Mouse (Mus musculus): ENCODE results near the gene Gdf15. TPM values are rescaled to one million over a fixed set of nuclear protein-coding genes. Genes with fewer than 3 reads are reported as not detected.
A peak's percentile ranks its signal among the peaks of the same experiment; 100 is the strongest.

Gdf15 gene
- total and polyA plus RNA-seq, 3 experiments = 0.15 to 0.63 TPM; not detected in 1

GRCm38 (mm10) chr8:70630532-70631381 is 1.5 kb downstream of the Gdf15 start:
- DNase-seq (ENCODE audit: low read depth, low spot score) = peak; percentile 91
- H3K9ac ChIP-seq (ENCODE audit: control insufficient read depth, low read depth, low read length, poor library complexity, severe bottlenecking) = peak overlapping the region; percentile 80
- H3K27me3 ChIP-seq (ENCODE audit: control insufficient read depth in 1 of 2, insufficient read depth in 2 of 2, low read length in 2 of 2) = no peaks in the 10 kb centered on the region
- no peaks in the 10 kb centered on the region for H3K9me3 ChIP-seq (replicated peaks; ENCODE audit: insufficient read depth, low read length)
- peak overlapping the region; percentile 53 to 63 for H3K4me3 ChIP-seq (ENCODE audit: control insufficient read depth in 1 of 2, insufficient read depth in 1 of 2, low read depth in 2 of 2, low read length in 2 of 2)
- TF ChIP-seq POLR2A (IDR thresholded peaks at IDR 0.05; ENCODE audit: control insufficient read depth in 1 of 2, insufficient read depth in 1 of 2, low read depth in 1 of 2, low read length in 2 of 2, poor library complexity in 1 of 2) (0 out of 4 replicates have a peak, but pooled peaks of 1 of the 2 experiments have one; percentile 7), TAL1 (IDR thresholded peaks at IDR 0.05; ENCODE audit: low read length) (no peak), ZKSCAN1 (IDR thresholded peaks at IDR 0.05; ENCODE audit: low read depth, low read length) (no peak), ELF1 (IDR thresholded peaks at IDR 0.05; ENCODE audit: low read depth, low read length) (no peak)
- no peaks in the 10 kb centered on the region; the same call in 1 of the 2 replicates for H3K79me2 ChIP-seq (ENCODE audit: control insufficient read depth, insufficient read depth, low read length, poor library complexity)
- H3K4me1 ChIP-seq (ENCODE audit: control insufficient read depth in 1 of 2, insufficient read depth in 2 of 2, low read length in 2 of 2) = peaks cover 6 to 23% of the 10 kb centered on the region in 2 experiments
- H3K36me3 ChIP-seq (ENCODE audit: control insufficient read depth in 1 of 2, insufficient read depth in 2 of 2, low read length in 2 of 2) = 0 out of 4 replicates have a peak, but pooled peaks cover 0 to 8% of the 10 kb centered on the region in 2 experiments
- peak overlapping the region; percentile 83 for H3K27ac ChIP-seq (ENCODE audit: control insufficient read depth, low read depth, low read length)

DNA sequence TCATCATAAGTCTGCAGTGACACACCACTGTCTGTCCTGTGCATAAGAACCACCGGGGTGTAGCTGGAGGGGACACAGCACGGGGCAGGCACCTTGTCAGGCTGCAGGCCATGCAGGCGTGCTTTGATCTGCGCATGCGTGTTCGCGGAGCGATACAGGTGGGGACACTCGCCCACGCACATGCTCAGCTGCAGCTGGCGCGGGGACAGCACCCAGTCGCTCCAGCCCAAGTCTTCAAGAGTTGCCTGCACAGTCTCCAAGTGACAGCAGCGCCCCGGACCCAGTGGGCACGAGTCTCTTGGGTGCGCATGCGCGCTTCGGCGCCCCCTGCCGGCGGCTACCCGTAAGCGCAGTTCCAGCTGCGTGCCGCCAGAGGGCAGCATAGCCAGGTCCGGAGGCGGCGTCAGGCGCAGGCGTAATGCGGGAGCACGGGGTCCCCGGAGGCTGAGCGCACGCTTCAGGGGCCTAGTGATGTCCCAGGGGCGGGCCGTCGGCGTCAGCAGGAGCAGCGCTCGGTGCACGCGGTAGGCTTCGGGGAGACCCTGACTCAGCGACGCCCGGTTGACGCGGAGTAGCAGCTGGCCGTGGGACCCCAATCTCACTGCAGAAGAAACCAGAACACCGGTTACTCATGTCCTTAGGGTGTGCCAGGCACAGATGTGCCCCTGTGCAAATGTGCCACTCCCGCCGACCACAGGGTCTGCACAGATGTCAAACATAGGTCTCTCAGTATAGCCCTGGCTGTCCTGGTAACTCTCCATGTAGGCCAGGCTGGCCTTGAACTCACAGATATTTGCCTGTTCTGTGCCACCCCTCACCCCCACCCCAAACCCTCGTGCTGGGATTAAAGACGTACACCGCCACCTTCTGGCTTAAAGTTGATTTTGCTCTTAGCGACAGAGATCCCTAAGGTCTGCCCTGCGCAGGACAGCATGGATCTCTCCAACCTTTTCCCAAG is 2.4 kb downstream of the Gdf15 start:
- H3K27ac ChIP-seq (ENCODE audit: control insufficient read depth, low read depth, low read length) = peak overlapping the region; percentile 57
- peak overlapping the region; percentile 53 to 63 for H3K4me3 ChIP-seq (ENCODE audit: control insufficient read depth in 1 of 2, insufficient read depth in 1 of 2, low read depth in 2 of 2, low read length in 2 of 2)
- DNase-seq (ENCODE audit: low read depth, low spot score) = peak; percentile 94
- peaks cover 2 to 14% of the 10 kb centered on the region in 2 experiments; a peak in 3 of 4 replicates for H3K4me1 ChIP-seq (ENCODE audit: control insufficient read depth in 1 of 2, insufficient read depth in 2 of 2, low read length in 2 of 2)
- peaks cover 0 to 2% of the 10 kb centered on the region in 2 experiments; a peak in 1 of 4 replicates for H3K36me3 ChIP-seq (ENCODE audit: control insufficient read depth in 1 of 2, insufficient read depth in 2 of 2, low read length in 2 of 2)
- H3K27me3 ChIP-seq (ENCODE audit: control insufficient read depth in 1 of 2, insufficient read depth in 2 of 2, low read length in 2 of 2) = no peaks in the 10 kb centered on the region
- no peaks in the 10 kb centered on the region for H3K9me3 ChIP-seq (replicated peaks; ENCODE audit: insufficient read depth, low read length)
- H3K79me2 ChIP-seq (ENCODE audit: control insufficient read depth, insufficient read depth, low read length, poor library complexity) = no peaks in the 10 kb centered on the region; the same call in 1 of the 2 replicates
- H3K9ac ChIP-seq (ENCODE audit: control insufficient read depth, low read depth, low read length, poor library complexity, severe bottlenecking) = peak overlapping the region; percentile 71
- peak; percentile 76 for TF ChIP-seq SMC3 (IDR thresholded peaks at IDR 0.05; ENCODE audit: low read depth, low read length)
- TF ChIP-seq CHD1 (IDR thresholded peaks at IDR 0.05; ENCODE audit: low read depth, low read length) = no peak
- peak; percentile 20; the same call in 1 of the 2 replicates for TF ChIP-seq ZNF384 (IDR thresholded peaks at IDR 0.05; ENCODE audit: low read depth, low read length)
- peak; percentile 76 for TF ChIP-seq HCFC1 (IDR thresholded peaks at IDR 0.05; ENCODE audit: low read depth, low read length)
- TF ChIP-seq USF1 (IDR thresholded peaks at IDR 0.05; ENCODE audit: low read depth, low read length) = peak; percentile 43; the same call in 1 of the 2 replicates
- peak; percentile 63 for TF ChIP-seq ZC3H11A (IDR thresholded peaks at IDR 0.05; ENCODE audit: low read depth, low read length)
- 0 out of 2 replicates have a peak, but pooled peaks have one; percentile 30 for TF ChIP-seq ELF1 (IDR thresholded peaks at IDR 0.05; ENCODE audit: low read depth, low read length)
- peak; percentile 55; the same call in 1 of the 2 replicates for TF ChIP-seq ZMIZ1 (IDR thresholded peaks at IDR 0.05; ENCODE audit: low read depth, low read length)
- TF ChIP-seq JUND (IDR thresholded peaks at IDR 0.05; ENCODE audit: low read depth, low read length) = peak; percentile 62
- TF ChIP-seq POLR2AphosphoS2 (IDR thresholded peaks at IDR 0.05; ENCODE audit: low read length) = peak; percentile 50; the same call in 1 of the 2 replicates
- TF ChIP-seq POLR2A (IDR thresholded peaks at IDR 0.05; ENCODE audit: control insufficient read depth in 1 of 2, insufficient read depth in 1 of 2, low read depth in 1 of 2, low read length in 2 of 2, poor library complexity in 1 of 2) = peak; percentile 56 to 67; a peak in 3 of 4 replicates
- peak; percentile 69; the same call in 1 of the 2 replicates for TF ChIP-seq BHLHE40 (IDR thresholded peaks at IDR 0.05; ENCODE audit: borderline replicate concordance, low read depth, low read length)
- no peak for TF ChIP-seq MEF2A (IDR thresholded peaks at IDR 0.05; ENCODE audit: extremely low read depth, insufficient replicate concordance, low read depth, low read length, poor library complexity, severe bottlenecking)
- TF ChIP-seq TCF12 (IDR thresholded peaks at IDR 0.05; ENCODE audit: low read depth, low read length) = peak; percentile 58
- TF ChIP-seq KAT2A (conservative IDR thresholded peaks at IDR 0.05; ENCODE audit: low read depth, low read length) = no peak
- TF ChIP-seq MYC (IDR thresholded peaks at IDR 0.05; ENCODE audit: low read depth, low read length) = peak; percentile 66; the same call in 1 of the 2 replicates
- peak; percentile 94 to 100 (median 98) for TF ChIP-seq CTCF (IDR thresholded peaks at IDR 0.05 in 2 of 3, conservative IDR thresholded peaks at IDR 0.05 in 1 of 3; ENCODE audit: control insufficient read depth in 1 of 3, insufficient read depth in 1 of 3, low read depth in 2 of 3, low read length in 3 of 3, poor library complexity in 1 of 3, severe bottlenecking in 1 of 3)
- peak; percentile 76 for TF ChIP-seq NELFE (IDR thresholded peaks at IDR 0.05; ENCODE audit: low read depth, low read length)
- no peak for TF ChIP-seq ZKSCAN1 (IDR thresholded peaks at IDR 0.05; ENCODE audit: low read depth, low read length)
- TF ChIP-seq EP300 (IDR thresholded peaks at IDR 0.05; ENCODE audit: low read depth in 1 of 2, low read length in 2 of 2) = peak in 1 of 2 experiments; percentile 48; a peak in 2 of 4 replicates
- TF ChIP-seq ETS1 (IDR thresholded peaks at IDR 0.05; ENCODE audit: low read depth, low read length) = peak; percentile 57
- peak; percentile 54 for TF ChIP-seq SIN3A (IDR thresholded peaks at IDR 0.05; ENCODE audit: low read length)
- peak; percentile 90 for TF ChIP-seq MXI1 (IDR thresholded peaks at IDR 0.05; ENCODE audit: low read depth, low read length)
- TF ChIP-seq TBP (IDR thresholded peaks at IDR 0.05; ENCODE audit: low read depth, low read length) = no peak

Measured in MEL (cell line).